Mouse (Mus musculus): Measurements from ENCODE around the gene Adamtsl4. TPM values are rescaled to one million over a fixed set of nuclear protein-coding genes. Genes with fewer than 3 reads are reported as not detected.
A peak's percentile ranks its signal among the peaks of the same experiment; 100 is the strongest.

Gene Adamtsl4
- total and polyA plus RNA-seq, 3 experiments = 39.2 to 51.4 (median 46.2) TPM

DNA sequence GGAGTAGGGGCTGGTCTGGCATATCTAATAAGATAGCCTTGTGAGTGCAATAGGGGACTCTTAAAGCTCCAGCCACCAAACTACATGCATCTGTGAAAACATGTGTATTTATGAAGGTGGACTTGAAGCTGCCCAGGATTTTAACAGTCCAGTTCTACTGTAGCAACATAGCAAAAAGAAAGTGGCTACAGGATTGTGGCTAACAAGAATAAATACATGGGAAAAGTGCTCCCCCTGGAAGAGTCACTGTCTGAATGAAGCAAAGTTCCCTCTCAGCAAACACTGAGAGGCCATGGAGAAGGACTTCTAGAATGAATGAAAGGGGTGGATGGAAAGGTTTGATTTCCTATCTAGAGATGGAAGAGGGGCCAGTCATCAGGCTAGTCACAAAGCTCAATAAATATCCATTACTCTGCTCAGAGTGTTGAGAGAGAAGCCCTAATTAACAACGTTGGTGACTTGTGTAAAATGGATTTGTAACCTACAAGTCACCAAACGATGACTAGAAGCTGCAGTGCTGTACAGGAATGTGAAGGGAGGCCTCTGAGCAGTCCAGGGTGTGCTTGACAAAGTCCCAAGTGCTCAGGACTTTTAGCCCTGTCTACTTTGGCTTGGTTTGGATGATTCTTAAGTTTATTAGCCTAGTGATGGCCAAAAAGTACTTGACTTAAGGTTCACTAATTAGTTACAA, 26.8 kb downstream of the Adamtsl4 start:
- 0% methylated on average over 2 of the region's 2 CpGs for WGBS
- no peak for DNase-seq
- TF ChIP-seq EP300 (IDR thresholded peaks at IDR 0.05; ENCODE audit: insufficient read depth, low read depth, low read length) = no peak
- TF ChIP-seq CTCF (IDR thresholded peaks at IDR 0.05) = no peak
- 0 out of 2 replicates have a peak, but pooled peaks have one; percentile 12 for TF ChIP-seq POLR2A (IDR thresholded peaks at IDR 0.05; ENCODE audit: insufficient read depth, low read depth, low read length)
- H3K4me1 ChIP-seq (ENCODE audit: control insufficient read depth, insufficient read depth, low read length) = peaks cover 25% of the 10 kb centered on the region
- peaks cover 58% of the 10 kb centered on the region for H3K36me3 ChIP-seq (ENCODE audit: control insufficient read depth, insufficient read depth, low read length)
- H3K27me3 ChIP-seq (ENCODE audit: control insufficient read depth, insufficient read depth, low read length) = no peaks in the 10 kb centered on the region
- peaks cover 14% of the 10 kb centered on the region for H3K79me2 ChIP-seq (replicated peaks; ENCODE audit: control insufficient read depth, insufficient read depth, low read length)
- peak overlapping the region; percentile 81 for H3K4me3 ChIP-seq
- intact Hi-C loops (cut with DNase I) = no loop called here
- peak overlapping the region; percentile 99 for H3K27ac ChIP-seq
- H3K9ac ChIP-seq (ENCODE audit: low read depth, low read length) = peak overlapping the region; percentile 100

GRCm38 (mm10) chr3:95659948-95660347, 27.8 kb downstream of the Adamtsl4 start:
- H3K4me1 ChIP-seq (ENCODE audit: control insufficient read depth, insufficient read depth, low read length) = peaks cover 29% of the 10 kb centered on the region
- H3K4me3 ChIP-seq = peak overlapping the region; percentile 81
- H3K27ac ChIP-seq = peak overlapping the region; percentile 99
- H3K36me3 ChIP-seq (ENCODE audit: control insufficient read depth, insufficient read depth, low read length) = peaks cover 51% of the 10 kb centered on the region
- TF ChIP-seq CTCF (IDR thresholded peaks at IDR 0.05) = no peak
- no peak for TF ChIP-seq EP300 (IDR thresholded peaks at IDR 0.05; ENCODE audit: insufficient read depth, low read depth, low read length)
- TF ChIP-seq POLR2A (IDR thresholded peaks at IDR 0.05; ENCODE audit: insufficient read depth, low read depth, low read length) = no peak
- H3K9ac ChIP-seq (ENCODE audit: low read depth, low read length) = peak overlapping the region; percentile 100
- DNase-seq = no peak
- H3K27me3 ChIP-seq (ENCODE audit: control insufficient read depth, insufficient read depth, low read length) = no peaks in the 10 kb centered on the region
- H3K79me2 ChIP-seq (replicated peaks; ENCODE audit: control insufficient read depth, insufficient read depth, low read length) = peaks cover 12% of the 10 kb centered on the region
- 0% methylated on average over 8 of the region's 8 CpGs for WGBS
- intact Hi-C loops (cut with DNase I) = loop anchor here (1.0 to 2.0 kb wide), 2 partner anchors 15 to 35 kb away; partner anchors contain the start of gene Ensa

- Histone ChIP-seq H3K27me3 (ENCODE audit: control insufficient read depth, insufficient read depth, low read length) (no peaks in the 10 kb centered on the region), H3K4me3 (peak overlapping the region; percentile 81), H3K79me2 (replicated peaks; ENCODE audit: control insufficient read depth, insufficient read depth, low read length) (peaks cover 11% of the 10 kb centered on the region), H3K9ac (ENCODE audit: low read depth, low read length) (peak overlapping the region; percentile 100), H3K4me1 (ENCODE audit: control insufficient read depth, insufficient read depth, low read length) (peaks cover 26% of the 10 kb centered on the region), H3K36me3 (ENCODE audit: control insufficient read depth, insufficient read depth, low read length) (peaks cover 43% of the 10 kb centered on the region), H3K27ac (peak overlapping the region; percentile 99)
- intact Hi-C loops (cut with DNase I) = loop anchor here (1.0 to 2.0 kb wide), 2 partner anchors 16 to 34 kb away; partner anchors contain the start of gene Ensa
- TF ChIP-seq POLR2A (IDR thresholded peaks at IDR 0.05; ENCODE audit: insufficient read depth, low read depth, low read length) (peak; percentile 68), EP300 (IDR thresholded peaks at IDR 0.05; ENCODE audit: insufficient read depth, low read depth, low read length) (peak; percentile 94), CTCF (IDR thresholded peaks at IDR 0.05) (no peak)
- DNase-seq = peak; percentile 85 to 89
- WGBS = under 1% methylated on average over 110 of the region's 113 CpGs
Measured at GRCm38 (mm10) chr3:95658868-95659712, 28.6 kb downstream of the Adamtsl4 start.

- H3K4me3 ChIP-seq = peak within 1 kb of the TSS; percentile 81
- H3K27me3 ChIP-seq (ENCODE audit: control insufficient read depth, insufficient read depth, low read length) = no peaks in the 10 kb centered on the region
- H3K27ac ChIP-seq = peak within 1 kb of the TSS; percentile 99
- peaks cover 35% of the 10 kb centered on the region for H3K36me3 ChIP-seq (ENCODE audit: control insufficient read depth, insufficient read depth, low read length)
- peak; percentile 97 to 98 for DNase-seq
- intact Hi-C loops (cut with DNase I) = loop anchor here (2.0 kb wide), 1 partner anchor 34 kb away; the partner anchor contains the start of gene Ensa
- TF ChIP-seq EP300 (IDR thresholded peaks at IDR 0.05; ENCODE audit: insufficient read depth, low read depth, low read length) (peak; percentile 97), CTCF (IDR thresholded peaks at IDR 0.05) (no peak), POLR2A (IDR thresholded peaks at IDR 0.05; ENCODE audit: insufficient read depth, low read depth, low read length) (peak; percentile 100)
- H3K4me1 ChIP-seq (ENCODE audit: control insufficient read depth, insufficient read depth, low read length) = peaks cover 23% of the 10 kb centered on the region
- H3K9ac ChIP-seq (ENCODE audit: low read depth, low read length) = peak within 1 kb of the TSS; percentile 100
- under 1% methylated on average over 43 of the region's 43 CpGs for WGBS
- peaks cover 11% of the 10 kb centered on the region for H3K79me2 ChIP-seq (replicated peaks; ENCODE audit: control insufficient read depth, insufficient read depth, low read length)
Measured at GRCm38 (mm10) chr3:95658236-95658867, 29.4 kb downstream of the Adamtsl4 start, which contains the start of gene Mcl1. Gene Mcl1, plus strand, starts transcription at chr3:95658788.

DNA sequence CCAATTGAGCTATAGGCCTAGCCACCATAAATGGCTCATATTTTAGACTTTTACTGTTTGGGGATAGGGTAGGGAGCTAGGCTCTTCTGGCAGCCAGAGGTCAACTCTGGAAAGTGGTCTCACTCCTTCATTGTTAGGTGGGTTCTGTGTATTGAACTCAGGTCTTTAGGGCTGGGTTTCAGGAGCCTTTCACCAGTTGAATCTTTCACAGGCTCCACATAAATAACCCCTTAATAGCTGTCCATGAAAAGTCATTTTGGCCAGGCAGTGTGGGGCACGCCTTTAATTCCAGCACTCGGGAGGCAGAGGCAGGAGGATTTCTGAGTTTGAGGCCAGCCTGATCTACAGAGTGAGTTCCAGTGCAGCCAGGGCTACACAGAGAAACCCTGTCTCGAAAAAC, 30.0 kb downstream of the Adamtsl4 start:
- Histone ChIP-seq H3K4me1 (ENCODE audit: control insufficient read depth, insufficient read depth, low read length) (peaks cover 22% of the 10 kb centered on the region), H3K27ac (peak overlapping the region; percentile 99), H3K36me3 (ENCODE audit: control insufficient read depth, insufficient read depth, low read length) (peaks cover 29% of the 10 kb centered on the region), H3K4me3 (peak overlapping the region; percentile 81), H3K79me2 (replicated peaks; ENCODE audit: control insufficient read depth, insufficient read depth, low read length) (peaks cover 9% of the 10 kb centered on the region), H3K9ac (ENCODE audit: low read depth, low read length) (no peak overlapping the region), H3K27me3 (ENCODE audit: control insufficient read depth, insufficient read depth, low read length) (no peaks in the 10 kb centered on the region)
- no peak for TF ChIP-seq EP300 (IDR thresholded peaks at IDR 0.05; ENCODE audit: insufficient read depth, low read depth, low read length)
- no peak for TF ChIP-seq CTCF (IDR thresholded peaks at IDR 0.05)
- no peak for TF ChIP-seq POLR2A (IDR thresholded peaks at IDR 0.05; ENCODE audit: insufficient read depth, low read depth, low read length)
- intact Hi-C loops (cut with DNase I) = loop anchor here (2.0 kb wide), 1 partner anchor 33 kb away; the partner anchor contains the start of gene Ensa
- 76% methylated on average over 3 of the region's 3 CpGs for WGBS
- no peak for DNase-seq
